Mouse (Mus musculus) spleen, adult 2 months (tissue): ENCODE measurements around the gene Nacc1. TPM values are rescaled to one million over a fixed set of nuclear protein-coding genes. Genes with fewer than 3 reads are reported as not detected.

ENCODE experiments used
- DNase-seq, 2 experiments: peaks; one replicate each; pipeline versions ENCODE4 v3.0.0 to v3.0.0-alpha.2; 2012 to 2021; ENCODE audit warnings: low spot score in 2 of 2, low read depth in 1 of 2
- H3K27ac ChIP-seq: fragments of 200-500 bp; 2 replicates; pipeline ENCODE4 v1.5.1; 2012; ENCODE audit warnings: low read length, inconsistent platforms; ENCODE audit not compliant: insufficient read depth
- H3K27me3 ChIP-seq: fragments of 200-500 bp; 2 replicates; pipeline ENCODE4 v1.6.1; 2012; ENCODE audit warnings: mild to moderate bottlenecking, moderate library complexity, low read length, inconsistent platforms; ENCODE audit not compliant: control insufficient read depth, insufficient read depth
- H3K36me3 ChIP-seq: fragments of 200-500 bp; 2 replicates; pipeline ENCODE4 v1.6.1; 2012; ENCODE audit warnings: mild to moderate bottlenecking, low read length, inconsistent platforms; ENCODE audit not compliant: control insufficient read depth, insufficient read depth
- H3K4me1 ChIP-seq: fragments of 200-500 bp; 2 replicates; pipeline ENCODE4 v1.6.1; 2011; ENCODE audit warnings: inconsistent platforms; ENCODE audit not compliant: control insufficient read depth, insufficient read depth, insufficient read length
- H3K4me3 ChIP-seq: fragments of 200-500 bp; 2 replicates; pipeline ENCODE4 v1.5.1; 2011; ENCODE audit warnings: mild to moderate bottlenecking, inconsistent platforms; ENCODE audit not compliant: insufficient read depth, insufficient read length; ENCODE audit errors: extremely low read depth
- CTCF ChIP-seq: fragments of 200-500 bp; IDR thresholded peaks from 2 replicates; pipeline ENCODE4 v1.5.1; 2011; ENCODE audit warnings: mild to moderate bottlenecking, inconsistent platforms; ENCODE audit not compliant: insufficient read depth, insufficient read length, insufficient replicate concordance; ENCODE audit errors: extremely low read depth
- POLR2A ChIP-seq: fragments of 200-500 bp; IDR thresholded peaks from 2 replicates; pipeline ENCODE4 v1.6.1; 2011; ENCODE audit warnings: low read depth, low read length, inconsistent platforms
- WGBS: fragments of 180-500 bp; shearing (Covaris S2); methylation state at CpG from one replicate; pipeline ENCODE4 v1.1.7; 2018; 5-methylcytosine and 5-hydroxymethylcytosine counted together
- polyA plus RNA-seq: library from polyadenylated mRNA; depleted of rRNA; stranded (reverse); fragments of >200 nt; gene quantifications from 2 replicates; pipeline ENCODE4 v1.2.3, GENCODE M21; 2012

Gene Nacc1
- polyA plus RNA-seq, 1 experiment = 66.0 TPM

DNA sequence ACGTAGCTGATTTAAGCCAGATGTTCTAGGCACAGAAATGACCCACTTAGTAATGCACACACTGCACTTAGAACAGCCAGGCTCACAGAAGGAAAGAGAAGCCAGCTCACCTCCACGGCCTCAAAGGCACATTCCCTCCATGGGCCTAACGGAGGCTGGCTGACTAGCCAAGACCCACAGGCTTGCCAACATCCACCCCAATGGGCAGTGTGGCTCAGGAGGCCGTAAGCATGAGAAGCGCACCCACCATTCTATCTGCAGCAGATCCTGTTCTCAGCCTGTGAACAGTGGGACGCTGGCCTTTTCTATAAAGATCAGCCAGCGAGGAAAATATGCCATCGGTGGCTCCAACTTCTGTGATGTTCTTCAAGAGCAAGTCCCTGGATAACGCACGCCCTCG, 29.1 kb upstream of the Nacc1 start:
- no peak overlapping the region for H3K4me3 ChIP-seq
- H3K27ac ChIP-seq = no peak overlapping the region
- WGBS = 96% methylated on average over 11 of the region's 11 CpGs
- no peaks in the 10 kb centered on the region for H3K36me3 ChIP-seq
- no peaks in the 10 kb centered on the region for H3K4me1 ChIP-seq
- TF ChIP-seq POLR2A (no peak), CTCF (no peak)
- H3K27me3 ChIP-seq = no peaks in the 10 kb centered on the region
- no peak for DNase-seq

DNA sequence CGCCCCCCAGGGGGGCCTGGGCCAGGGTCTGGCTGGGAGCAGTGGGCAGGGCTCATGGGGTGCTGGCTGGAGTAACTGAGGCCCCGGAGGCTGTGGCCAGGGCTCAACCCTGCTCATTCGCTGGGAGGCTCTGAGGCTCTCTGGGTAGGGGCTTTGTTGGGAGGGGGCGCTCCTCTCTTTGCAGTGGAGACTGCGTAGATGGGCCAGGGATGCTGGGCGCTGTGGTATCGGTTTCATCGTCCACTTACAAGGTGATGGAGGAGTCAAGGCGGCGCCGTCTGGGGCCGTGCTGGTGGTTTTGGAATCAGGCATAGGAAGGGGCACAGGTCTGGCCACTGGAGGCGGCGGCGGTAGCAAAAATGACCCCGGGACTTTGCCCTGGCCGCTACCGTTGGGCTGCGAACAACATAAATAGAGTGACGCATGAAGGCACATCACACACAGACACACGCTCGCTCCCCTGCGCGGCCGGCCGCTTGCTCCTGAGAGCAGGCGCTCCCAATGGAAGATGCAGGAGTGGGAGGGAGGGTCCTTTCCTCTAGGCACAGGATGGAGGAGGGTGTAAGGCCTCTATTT, 28.3 kb upstream of the Nacc1 start:
- Histone ChIP-seq H3K27ac (no peak overlapping the region), H3K36me3 (no peaks in the 10 kb centered on the region), H3K4me3 (no peak overlapping the region), H3K27me3 (no peaks in the 10 kb centered on the region), H3K4me1 (no peaks in the 10 kb centered on the region)
- WGBS = 96% methylated on average over 27 of the region's 27 CpGs
- no peak for DNase-seq
- TF ChIP-seq CTCF (no peak), POLR2A (no peak)

DNA sequence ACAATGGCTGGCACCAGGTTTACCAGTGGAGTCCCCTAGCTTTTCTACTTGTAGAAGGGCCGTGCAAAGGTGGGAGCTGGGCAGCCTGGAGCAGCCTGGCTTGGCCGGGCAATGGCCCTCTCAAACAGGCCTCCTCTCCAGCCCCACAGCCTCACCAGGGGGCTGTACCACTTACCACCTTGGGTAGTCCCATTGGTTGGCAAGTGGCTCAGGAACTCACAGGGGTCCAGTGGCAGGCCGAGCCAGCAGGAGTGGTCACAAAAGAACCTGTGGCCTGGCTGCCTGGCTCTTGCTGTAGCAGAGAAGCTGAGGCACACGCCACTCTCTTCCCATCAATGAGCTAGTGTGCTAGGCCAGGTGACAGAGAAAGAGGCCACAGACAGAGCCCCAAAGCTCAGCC, 26.5 kb upstream of the Nacc1 start:
- no peak for DNase-seq
- no peak for TF ChIP-seq POLR2A
- TF ChIP-seq CTCF = no peak
- no peaks in the 10 kb centered on the region for H3K36me3 ChIP-seq
- no peaks in the 10 kb centered on the region for H3K27me3 ChIP-seq
- H3K4me3 ChIP-seq = no peak overlapping the region
- H3K27ac ChIP-seq = no peak overlapping the region
- 90% methylated on average over 4 of the region's 4 CpGs for WGBS
- no peaks in the 10 kb centered on the region for H3K4me1 ChIP-seq

DNA sequence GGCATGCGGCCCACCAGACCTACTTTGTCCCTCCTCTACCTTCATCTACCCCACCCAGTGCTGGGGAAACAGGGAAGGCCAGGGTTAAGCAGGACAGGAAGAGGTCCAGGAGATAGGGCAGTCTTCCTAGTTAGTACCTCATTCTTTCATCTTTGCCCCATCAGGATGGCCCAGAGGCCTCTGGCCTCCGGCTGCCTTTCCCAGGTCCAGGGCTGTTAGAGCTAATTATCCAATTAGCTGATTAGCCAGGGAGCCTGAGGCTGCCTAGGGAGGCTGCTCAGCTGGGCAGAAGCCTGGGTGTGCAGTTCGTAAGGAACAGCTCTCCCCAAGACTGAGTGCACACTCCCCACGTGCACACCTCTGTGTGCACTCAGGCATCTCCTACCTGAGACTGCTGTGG, 25.7 kb upstream of the Nacc1 start:
- Histone ChIP-seq H3K27ac (no peak overlapping the region), H3K4me1 (no peaks in the 10 kb centered on the region), H3K4me3 (no peak overlapping the region), H3K27me3 (no peaks in the 10 kb centered on the region), H3K36me3 (no peaks in the 10 kb centered on the region)
- WGBS = 93% methylated on average over 4 of the region's 4 CpGs
- TF ChIP-seq CTCF (no peak), POLR2A (no peak)
- DNase-seq = no peak

DNA sequence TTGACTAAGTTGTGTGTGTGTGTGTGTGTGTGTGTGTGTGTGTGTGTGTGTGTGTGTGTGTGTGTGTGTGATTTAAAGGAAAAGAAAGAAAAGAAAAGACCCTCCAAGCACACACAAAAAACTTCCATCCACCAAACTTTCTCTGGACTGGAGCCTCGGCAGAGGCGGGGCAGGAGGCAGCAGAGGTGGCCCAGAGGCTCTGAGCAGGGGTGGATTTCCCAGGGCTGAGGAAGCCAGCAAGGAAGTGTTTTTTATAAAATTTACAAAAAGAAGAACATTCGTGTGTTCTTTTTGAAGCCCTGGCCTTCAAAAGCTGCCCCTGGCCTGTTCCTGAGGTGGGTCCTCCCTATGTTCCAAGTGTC, 25.1 kb upstream of the Nacc1 start:
- Histone ChIP-seq H3K27me3 (no peaks in the 10 kb centered on the region), H3K27ac (no peak overlapping the region), H3K36me3 (no peaks in the 10 kb centered on the region), H3K4me1 (peaks cover 6% of the 10 kb centered on the region; the same call in 1 of the 2 replicates), H3K4me3 (no peak overlapping the region)
- DNase-seq = no peak
- no peak for TF ChIP-seq CTCF
- no peak for TF ChIP-seq POLR2A
- WGBS = 48% methylated on average over 3 of the region's 3 CpGs

DNA sequence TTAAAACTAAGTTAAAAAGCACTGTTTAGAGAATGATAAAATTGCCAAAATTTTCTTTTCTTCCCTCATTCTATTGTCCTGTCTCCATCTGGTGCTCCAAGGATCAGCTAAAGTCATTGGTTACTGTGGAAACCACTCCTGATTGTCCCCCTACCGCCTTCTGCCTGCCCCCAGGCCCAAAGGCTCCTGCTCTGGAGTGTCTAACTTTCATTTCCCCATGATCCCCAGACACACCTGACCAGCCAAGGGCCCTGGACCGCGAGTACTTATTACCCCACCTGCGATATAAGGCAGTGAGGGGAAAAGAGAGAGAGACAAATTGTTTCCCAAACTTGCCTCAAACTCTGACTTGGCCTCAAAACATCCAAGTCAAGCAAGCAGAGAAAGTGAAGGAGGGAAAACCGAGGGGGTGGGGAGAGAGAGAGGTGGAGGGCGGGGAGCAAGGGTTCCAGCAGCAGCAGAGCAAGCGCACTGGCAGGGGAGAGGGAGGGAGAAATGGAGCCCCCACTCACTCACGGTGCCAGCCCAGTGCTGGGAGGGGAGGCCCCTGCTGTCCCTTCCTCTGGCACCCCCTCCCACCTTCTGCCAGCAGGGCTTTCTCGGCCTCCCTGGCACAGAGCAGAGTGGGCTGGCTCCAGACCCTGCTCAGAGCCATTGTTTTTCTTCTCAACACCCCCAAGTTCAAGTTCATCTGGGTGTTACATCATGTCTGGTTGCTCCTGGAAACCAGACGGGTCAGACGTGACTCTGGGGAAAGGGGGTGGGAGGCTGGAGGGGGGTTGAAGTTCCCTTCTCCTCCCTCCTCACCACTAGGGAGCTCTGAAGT, 24.5 kb upstream of the Nacc1 start:
- DNase-seq = no peak
- 0 out of 2 replicates have a peak, but pooled peaks cover 1% of the 10 kb centered on the region for H3K27me3 ChIP-seq
- H3K36me3 ChIP-seq = no peaks in the 10 kb centered on the region
- H3K4me3 ChIP-seq = no peak overlapping the region
- 62% methylated on average over 11 of the region's 11 CpGs for WGBS
- H3K27ac ChIP-seq = no peak overlapping the region
- TF ChIP-seq CTCF (no peak), POLR2A (no peak)
- peaks cover 9% of the 10 kb centered on the region for H3K4me1 ChIP-seq

DNA sequence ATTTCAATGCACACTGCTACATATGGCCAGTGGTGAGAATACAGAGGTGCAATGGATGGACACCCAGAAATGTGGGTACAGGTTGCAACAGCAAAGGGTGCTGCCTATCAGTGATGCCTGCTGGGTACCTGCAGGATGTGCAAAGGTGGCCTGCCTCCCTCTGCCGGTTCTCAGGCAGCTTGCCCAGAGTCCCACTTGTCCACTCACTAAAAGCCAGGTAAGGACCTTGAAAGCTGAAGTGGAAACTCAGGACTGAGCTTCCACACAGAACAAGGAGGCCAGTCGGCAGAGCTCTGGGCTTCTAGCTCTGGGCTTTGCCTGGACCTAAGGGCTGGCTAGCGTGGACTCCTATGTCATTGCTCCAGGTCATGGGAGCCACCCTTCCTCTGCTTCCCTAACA, 23.6 kb upstream of the Nacc1 start:
- Histone ChIP-seq H3K27ac (no peak overlapping the region), H3K4me1 (peaks cover 17% of the 10 kb centered on the region), H3K36me3 (no peaks in the 10 kb centered on the region), H3K4me3 (no peak overlapping the region), H3K27me3 (peaks cover 3% of the 10 kb centered on the region; the same call in 1 of the 2 replicates)
- no peak for DNase-seq
- 88% methylated on average over 3 of the region's 3 CpGs for WGBS
- TF ChIP-seq CTCF = no peak
- TF ChIP-seq POLR2A = no peak
